Mouse (Mus musculus) bone marrow, adult 2 months (tissue): ENCODE measurements around the gene Foxc1. TPM values are rescaled to one million over a fixed set of nuclear protein-coding genes. Genes with fewer than 3 reads are reported as not detected.

Source experiments
- H3K27ac ChIP-seq: fragments of 200-500 bp; 2 replicates; pipeline ENCODE4 v1.5.1; 2012; ENCODE audit warnings: low read depth, mild to moderate bottlenecking, control low read depth, inconsistent platforms, low read length; ENCODE audit not compliant: control insufficient read depth, poor library complexity, insufficient read depth
- H3K4me1 ChIP-seq: fragments of 200-500 bp; 2 replicates; pipeline ENCODE4 v1.6.1; 2011; ENCODE audit warnings: low read length; ENCODE audit not compliant: control insufficient read depth, insufficient read depth
- H3K4me3 ChIP-seq: fragments of 200-500 bp; replicated peaks from 2 replicates; pipeline ENCODE3; 2011; ENCODE audit warnings: mild to moderate bottlenecking, low read depth, low read length, control low read depth; ENCODE audit not compliant: control insufficient read depth
- CTCF ChIP-seq: fragments of 200-500 bp; IDR thresholded peaks from 2 replicates; pipeline ENCODE4 v1.5.1; 2011; ENCODE audit warnings: low read length, control low read depth; ENCODE audit not compliant: control insufficient read depth, insufficient read depth
- POLR2A ChIP-seq: fragments of 200-500 bp; IDR thresholded peaks from 2 replicates; pipeline ENCODE4 v1.6.1; 2011; ENCODE audit warnings: low read depth, mild to moderate bottlenecking, control low read depth, low read length, borderline replicate concordance; ENCODE audit not compliant: control insufficient read depth
- WGBS: fragments of 180-500 bp; shearing (Covaris S2); methylation state at CpG from one replicate; pipeline ENCODE4 v1.1.7; 2018; 5-methylcytosine and 5-hydroxymethylcytosine counted together
- polyA plus RNA-seq: library from polyadenylated mRNA; stranded (reverse); fragments of >200 nt; gene quantifications from 2 replicates; pipeline ENCODE4 v1.2.4, GENCODE M21; 2011; ENCODE audit warnings: low replicate concordance; ENCODE audit not compliant: missing spikeins, insufficient read depth, insufficient read length

Foxc1 gene
- polyA plus RNA-seq, 1 experiment = 3.8 TPM

- H3K27ac ChIP-seq = no peak overlapping the region
- H3K4me3 ChIP-seq = no peak overlapping the region
- TF ChIP-seq CTCF = no peak
- no peak for TF ChIP-seq POLR2A
- WGBS = 17% methylated on average over 16 of the region's 16 CpGs
- H3K4me1 ChIP-seq = no peaks in the 10 kb centered on the region; the same call in 1 of the 2 replicates
Observed at GRCm38 (mm10) chr13:31820587-31821017, 14.2 kb downstream of the Foxc1 start.

- 41% methylated on average over 6 of the region's 6 CpGs for WGBS
- Histone ChIP-seq H3K27ac (no peak overlapping the region), H3K4me1 (no peaks in the 10 kb centered on the region; the same call in 1 of the 2 replicates), H3K4me3 (no peak overlapping the region)
- TF ChIP-seq POLR2A = no peak
Observed at GRCm38 (mm10) chr13:31821050-31821449, 14.6 kb downstream of the Foxc1 start.

- H3K4me3 ChIP-seq = no peak overlapping the region
- TF ChIP-seq POLR2A (no peak), CTCF (no peak)
- H3K27ac ChIP-seq = no peak overlapping the region
- H3K4me1 ChIP-seq = no peaks in the 10 kb centered on the region; the same call in 1 of the 2 replicates
- 60% methylated on average over 5 of the region's 5 CpGs for WGBS
Observed at GRCm38 (mm10) chr13:31823316-31823715, 16.9 kb downstream of the Foxc1 start.

- Histone ChIP-seq H3K4me1 (no peaks in the 10 kb centered on the region; the same call in 1 of the 2 replicates), H3K4me3 (no peak overlapping the region), H3K27ac (no peak overlapping the region)
- WGBS = 84% methylated on average over 1 of the region's 1 CpGs
- TF ChIP-seq POLR2A (no peak), CTCF (no peak)
Observed at GRCm38 (mm10) chr13:31825180-31825579, 18.7 kb downstream of the Foxc1 start.

GRCm38 (mm10) chr13:31827160-31827559 is 20.7 kb downstream of the Foxc1 start:
- no peaks in the 10 kb centered on the region; the same call in 1 of the 2 replicates for H3K4me1 ChIP-seq
- TF ChIP-seq CTCF (no peak), POLR2A (no peak)
- no peak overlapping the region for H3K4me3 ChIP-seq
- H3K27ac ChIP-seq = no peak overlapping the region
- 79% methylated on average over 5 of the region's 5 CpGs for WGBS

GRCm38 (mm10) chr13:31827820-31828332 is 21.4 kb downstream of the Foxc1 start:
- TF ChIP-seq CTCF (no peak), POLR2A (no peak)

GRCm38 (mm10) chr13:31828446-31828845 is 22.0 kb downstream of the Foxc1 start:
- 83% methylated on average over 4 of the region's 4 CpGs for WGBS
- Histone ChIP-seq H3K27ac (no peak overlapping the region), H3K4me1 (no peaks in the 10 kb centered on the region; the same call in 1 of the 2 replicates), H3K4me3 (no peak overlapping the region)
- TF ChIP-seq CTCF (no peak), POLR2A (no peak)

More at GRCm38 (mm10) chr13:31827820-31828332, 21.4 kb downstream of the Foxc1 start:
- WGBS = 63% methylated on average over 3 of the region's 3 CpGs
- H3K27ac ChIP-seq = no peak overlapping the region
- H3K4me3 ChIP-seq = no peak overlapping the region
- H3K4me1 ChIP-seq = no peaks in the 10 kb centered on the region; the same call in 1 of the 2 replicates

GRCm38 (mm10) chr13:31830332-31830731 is 23.9 kb downstream of the Foxc1 start:
- no peak for TF ChIP-seq POLR2A
- H3K4me3 ChIP-seq = no peak overlapping the region
- H3K27ac ChIP-seq = no peak overlapping the region
- 75% methylated on average over 9 of the region's 9 CpGs for WGBS
- H3K4me1 ChIP-seq = no peaks in the 10 kb centered on the region; the same call in 1 of the 2 replicates

GRCm38 (mm10) chr13:31835802-31836201 is 29.4 kb downstream of the Foxc1 start:
- whole genome bisulfite sequencing = 84% methylated on average over 4 of the region's 4 CpGs
- no peak for TF ChIP-seq CTCF
- no peak for TF ChIP-seq POLR2A
- no peaks in the 10 kb centered on the region for H3K4me1 ChIP-seq
- H3K4me3 ChIP-seq = no peak overlapping the region
- H3K27ac ChIP-seq = no peak overlapping the region

- TF ChIP-seq CTCF = no peak
- no peak for TF ChIP-seq POLR2A
- Histone ChIP-seq H3K27ac (no peak overlapping the region), H3K4me1 (no peaks in the 10 kb centered on the region), H3K4me3 (no peak overlapping the region)
- 82% methylated on average over 5 of the region's 5 CpGs for WGBS
Observed at GRCm38 (mm10) chr13:31849258-31849971, 43.0 kb downstream of the Foxc1 start.
